7 mouse cellular contexts compared by ENCODE assay signal in genomic region chr6:55335989-55336514, GRCm38 (mm10). TPM values are rescaled to one million over a fixed set of nuclear protein-coding genes. Genes with fewer than 3 reads are reported as not detected.
DNase-seq lines count a peak whose midpoint lies in the region; ATAC-seq and TF ChIP-seq lines count a peak whose summit lies in the region.

Aqp1 (plus strand) TSS chr6:55336432.

- no peaks in the 10 kb centered on the region for H3K27me3 ChIP-seq in embryonic facial prominence, embryonic 13.5 days
- no peaks in the 10 kb centered on the region for H3K27me3 ChIP-seq in kidney, embryonic 14.5 days (ENCODE audit: control insufficient read depth, insufficient read depth, low read length)
- no peaks in the 10 kb centered on the region for H3K27me3 ChIP-seq in lung, postnatal 0 days (replicated peaks; ENCODE audit: insufficient read depth, low read length)
- H3K27me3 ChIP-seq in spleen, adult 2 months (ENCODE audit: control insufficient read depth, insufficient read depth, low read length) = no peaks in the 10 kb centered on the region

- H3K4me1 ChIP-seq in embryonic facial prominence, embryonic 13.5 days = peaks cover 84% of the 10 kb centered on the region
- peaks cover 9% of the 10 kb centered on the region; the same call in 1 of the 2 replicates for H3K4me1 ChIP-seq in kidney, embryonic 14.5 days (ENCODE audit: control insufficient read depth, insufficient read depth, low read length)
- peaks cover 28% of the 10 kb centered on the region for H3K4me1 ChIP-seq in lung, postnatal 0 days (ENCODE audit: insufficient read depth, low read depth, low read length)
- no peaks in the 10 kb centered on the region for H3K4me1 ChIP-seq in spleen, adult 2 months (ENCODE audit: control insufficient read depth, insufficient read depth, insufficient read length)

- peak; percentile 30 for TF ChIP-seq CTCF in lung, postnatal 0 days (IDR thresholded peaks at IDR 0.05)
- no peak for TF ChIP-seq CTCF in spleen, adult 2 months (IDR thresholded peaks at IDR 0.05; ENCODE audit: extremely low read depth, insufficient read depth, insufficient read length, insufficient replicate concordance)

- 6% methylated on average over 12 of the region's 12 CpGs for WGBS in embryonic facial prominence, embryonic 13.5 days
- 18% methylated on average over 12 of the region's 12 CpGs for WGBS in kidney, embryonic 14.5 days
- WGBS in lung, postnatal 0 days = 6% methylated on average over 11 of the region's 12 CpGs
- 17% methylated on average over 12 of the region's 12 CpGs for WGBS in spleen, adult 2 months

- no peak for TF ChIP-seq POLR2A in spleen, adult 2 months (IDR thresholded peaks at IDR 0.05; ENCODE audit: low read depth, low read length)

- peak within 1 kb of the TSS; percentile 44 for H3K9ac ChIP-seq in embryonic facial prominence, embryonic 13.5 days
- no peak within 1 kb of the TSS; the same call in 1 of the 2 replicates for H3K9ac ChIP-seq in kidney, embryonic 14.5 days (ENCODE audit: low read depth, low read length)
- H3K9ac ChIP-seq in lung, postnatal 0 days (replicated peaks; ENCODE audit: low read depth) = peak within 1 kb of the TSS; percentile 68

- H3K4me2 ChIP-seq in embryonic facial prominence, embryonic 13.5 days = peak within 1 kb of the TSS; percentile 46
- H3K4me2 ChIP-seq in kidney, embryonic 14.5 days (replicated peaks; ENCODE audit: low read depth, low read length) = no peak within 1 kb of the TSS; the same call in 1 of the 2 replicates
- H3K4me2 ChIP-seq in lung, postnatal 0 days (replicated peaks; ENCODE audit: low read depth, low read length) = peak within 1 kb of the TSS; percentile 58

- H3K27ac ChIP-seq in embryonic facial prominence, embryonic 13.5 days = peak within 1 kb of the TSS; percentile 81
- H3K27ac ChIP-seq in kidney, embryonic 14.5 days (ENCODE audit: low read depth, low read length) = no peak within 1 kb of the TSS
- H3K27ac ChIP-seq in lung, postnatal 0 days (ENCODE audit: low read length) = peak within 1 kb of the TSS; percentile 82
- H3K27ac ChIP-seq in spleen, adult 2 months (ENCODE audit: insufficient read depth, low read length) = peak within 1 kb of the TSS; percentile 46

- DNase-seq in adrenal gland, adult 18-20 months (ENCODE audit: low spot score in 2 of 2) = peak in 1 of 2 experiments; percentile 26
- peak; percentile 79 to 86 for DNase-seq in heart, adult 9 months (ENCODE audit: low spot score in 2 of 2)
- peak; percentile 92 for DNase-seq in lung, postnatal 0 days (ENCODE audit: low spot score)
- no peak for DNase-seq in spleen, adult 2 months (ENCODE audit: low read depth in 1 of 2, low spot score in 2 of 2)
- no peak for DNase-seq in frontal cortex, postnatal 36 days (ENCODE audit: low spot score in 2 of 2)

- H3K4me3 ChIP-seq in embryonic facial prominence, embryonic 13.5 days = peak within 1 kb of the TSS; percentile 21
- no peak within 1 kb of the TSS for H3K4me3 ChIP-seq in kidney, embryonic 14.5 days (ENCODE audit: low read length)
- H3K4me3 ChIP-seq in lung, postnatal 0 days (ENCODE audit: low read depth, low read length) = peak within 1 kb of the TSS; percentile 47
- peak within 1 kb of the TSS; percentile 40 for H3K4me3 ChIP-seq in spleen, adult 2 months (ENCODE audit: extremely low read depth, insufficient read depth, insufficient read length)

- no peaks in the 10 kb centered on the region for H3K36me3 ChIP-seq in embryonic facial prominence, embryonic 13.5 days
- no peaks in the 10 kb centered on the region for H3K36me3 ChIP-seq in kidney, embryonic 14.5 days (ENCODE audit: control insufficient read depth, insufficient read depth, low read length)
- H3K36me3 ChIP-seq in lung, postnatal 0 days (ENCODE audit: insufficient read depth, low read length) = no peaks in the 10 kb centered on the region
- no peaks in the 10 kb centered on the region for H3K36me3 ChIP-seq in spleen, adult 2 months (ENCODE audit: control insufficient read depth, insufficient read depth, low read length)

- no peak; the same call in 1 of the 2 replicates for TF ChIP-seq EP300 in lung, postnatal 0 days (IDR thresholded peaks at IDR 0.05)

- no peaks in the 10 kb centered on the region for H3K9me3 ChIP-seq in embryonic facial prominence, embryonic 13.5 days
- no peaks in the 10 kb centered on the region for H3K9me3 ChIP-seq in kidney, embryonic 14.5 days (ENCODE audit: control insufficient read depth, low read length)
- H3K9me3 ChIP-seq in lung, postnatal 0 days (ENCODE audit: low read length) = no peaks in the 10 kb centered on the region

- peak; percentile 88 for ATAC-seq in embryonic facial prominence, embryonic 13.5 days (ENCODE audit: insufficient number of reproducible peaks, insufficient read depth, low FRiP score, low TSS enrichment, low read depth)
- ATAC-seq in kidney, embryonic 14.5 days (ENCODE audit: low FRiP score, low TSS enrichment) = peak; percentile 70; the same call in 1 of the 2 replicates
- ATAC-seq in lung, postnatal 0 days = peak; percentile 86

RNA-seq across cellular contexts. Expression of gene Aqp1, which starts in this region (rescaled TPM):
- 100 to 1,000 TPM in 1 of 2 experiments, 10 to 100 TPM in 1; 41.5 to 104 TPM for total RNA-seq in adrenal gland, adult 18-20 months (2021)
- polyA plus RNA-seq in embryonic facial prominence, embryonic 13.5 days (2015; fragmentation: Nextera tagmentation; extraction: Ambion mirVana) = 46.6 and 65.9 TPM in 2 replicates
- 2.8 and 5.5 TPM in 2 replicates for polyA plus RNA-seq in kidney, embryonic 14.5 days (2014; fragmentation: Nextera tagmentation; extraction: Ambion mirVana)
- polyA plus RNA-seq in lung, postnatal 0 days (2015; fragmentation: Nextera tagmentation; extraction: Ambion mirVana) = 514 and 711 TPM in 2 replicates
- polyA plus RNA-seq in spleen, adult 2 months (2012; rRNA removed) = 206 and 217 TPM in 2 replicates

Comparison
In these comparisons a context has a peak if more than half of its experiments do, and no peak if none do; other contexts are left out.
1. DNase-seq: peak in heart, adult 9 months (2 of 2) and lung, postnatal 0 days (single experiment); none in spleen, adult 2 months (0 of 2) and frontal cortex, postnatal 36 days (0 of 2).
2. Peak in every context shown above with its lines, with median percentiles within 50 percentile points of each other: ATAC-seq.